Mouse (Mus musculus) kidney, embryonic 15.5 days (tissue): ENCODE results near the gene Pmel. TPM values are rescaled to one million over a fixed set of nuclear protein-coding genes. Genes with fewer than 3 reads are reported as not detected.

Experiments used
- ATAC-seq: fragments of 200-750 bp; cut with Nextera tagmentation; replicated peaks from 2 replicates; pipeline ENCODE4 v1.8.0; 2017; ENCODE audit warnings: moderate TSS enrichment; ENCODE audit not compliant: low FRiP score
- H3K27ac ChIP-seq: fragments of 300-500 bp; sonication (generic); 2 replicates; pipeline ENCODE4 v1.5.1; 2015; ENCODE audit warnings: mild to moderate bottlenecking, inconsistent platforms
- H3K27me3 ChIP-seq: fragments of 300-500 bp; sonication (generic); 2 replicates; pipeline ENCODE4 v1.6.1; 2015; ENCODE audit warnings: inconsistent platforms
- H3K36me3 ChIP-seq: fragments of 300-500 bp; sonication (generic); 2 replicates; pipeline ENCODE4 v1.6.1; 2015; ENCODE audit warnings: inconsistent platforms
- H3K4me1 ChIP-seq: fragments of 300-500 bp; sonication (generic); 2 replicates; pipeline ENCODE4 v1.6.1; 2015; ENCODE audit warnings: inconsistent platforms
- H3K4me2 ChIP-seq: fragments of 300-500 bp; sonication (generic); 2 replicates; pipeline ENCODE4 v1.6.1; 2015; ENCODE audit warnings: moderate library complexity, mild to moderate bottlenecking, inconsistent platforms
- H3K4me3 ChIP-seq: fragments of 300-500 bp; sonication (generic); replicated peaks from 2 replicates; pipeline ENCODE4 v1.5.1; 2015; ENCODE audit warnings: mild to moderate bottlenecking, inconsistent platforms
- H3K9ac ChIP-seq: fragments of 300-500 bp; sonication (generic); 2 replicates; pipeline ENCODE4 v1.6.1; 2015; ENCODE audit warnings: mild to moderate bottlenecking, inconsistent platforms
- H3K9me3 ChIP-seq: fragments of 300-500 bp; sonication (generic); replicated peaks from 2 replicates; pipeline ENCODE4 v1.6.1; 2016; ENCODE audit warnings: inconsistent platforms
- WGBS: fragments of 180-500 bp; shearing (Covaris S2); methylation state at CpG from one replicate; pipeline ENCODE4 v1.1.7; 2015; ENCODE audit warnings: mixed read lengths; 5-methylcytosine and 5-hydroxymethylcytosine counted together
- polyA plus RNA-seq: library from polyadenylated mRNA; unstranded; fragments of >200 nt; fragmentation: Nextera tagmentation; extraction: Ambion mirVana; gene quantifications from 2 replicates; pipeline ENCODE4 v1.2.1, GENCODE M21; 2015

Pmel gene
- polyA plus RNA-seq, 1 experiment from 2014 or later, result 1.2 TPM

- H3K4me1 ChIP-seq, result peaks cover 18% of the 10 kb centered on the region
- H3K4me2 ChIP-seq, result peak within 1 kb of the TSS; percentile 96
- H3K27me3 ChIP-seq, result 0 out of 2 replicates have a peak, but pooled peaks cover 6% of the 10 kb centered on the region
- peak within 1 kb of the TSS; percentile 74 for H3K4me3 ChIP-seq
- WGBS, result under 1% methylated on average over 60 of the region's 60 CpGs
- peak within 1 kb of the TSS; percentile 68 for H3K27ac ChIP-seq
- H3K9me3 ChIP-seq, result no peaks in the 10 kb centered on the region
- peak within 1 kb of the TSS; percentile 50 for H3K9ac ChIP-seq
- H3K36me3 ChIP-seq, result peaks cover 11% of the 10 kb centered on the region; the same call in 1 of the 2 replicates
- ATAC-seq, result peak; percentile 96
Measured at GRCm38 (mm10) chr10:128673763-128674468, 30.1 kb upstream of the Pmel start, which contains the start of gene Suox. Gene Suox (minus strand): TSS chr10:128674073.

GRCm38 (mm10) chr10:128674469-128675008 is 29.5 kb upstream of the Pmel start:
- 3% methylated on average over 9 of the region's 9 CpGs for WGBS
- no peak for ATAC-seq
- H3K9ac ChIP-seq, result peak overlapping the region; percentile 50
- 0 out of 2 replicates have a peak, but pooled peaks cover 6% of the 10 kb centered on the region for H3K27me3 ChIP-seq
- H3K27ac ChIP-seq, result peak overlapping the region; percentile 68
- H3K36me3 ChIP-seq, result peaks cover 15% of the 10 kb centered on the region
- peaks cover 13% of the 10 kb centered on the region for H3K4me1 ChIP-seq
- peak overlapping the region; percentile 74 for H3K4me3 ChIP-seq
- H3K9me3 ChIP-seq, result no peaks in the 10 kb centered on the region
- peak overlapping the region; percentile 96 for H3K4me2 ChIP-seq

- Histone ChIP-seq H3K36me3 (peaks cover 34% of the 10 kb centered on the region), H3K4me3 (peak overlapping the region; percentile 92), H3K4me1 (peaks cover 13% of the 10 kb centered on the region), H3K27me3 (no peaks in the 10 kb centered on the region), H3K9me3 (no peaks in the 10 kb centered on the region), H3K27ac (peak overlapping the region; percentile 100), H3K9ac (peak overlapping the region; percentile 98), H3K4me2 (peak overlapping the region; percentile 72)
- under 1% methylated on average over 22 of the region's 22 CpGs for WGBS
- no peak; the same call in 1 of the 2 replicates for ATAC-seq
Measured at GRCm38 (mm10) chr10:128695411-128695991, 8.5 kb upstream of the Pmel start.

GRCm38 (mm10) chr10:128695992-128696807 is 7.8 kb upstream of the Pmel start, which contains the start of gene Rab5b:
Gene Rab5b (minus strand): TSS chr10:128696264.
- peak within 1 kb of the TSS; percentile 98 for H3K9ac ChIP-seq
- ATAC-seq, result peak; percentile 99
- H3K4me1 ChIP-seq, result peaks cover 13% of the 10 kb centered on the region

GRCm38 (mm10) chr10:128697072-128697725 is 6.8 kb upstream of the Pmel start:
- peak overlapping the region; percentile 80 for H3K27ac ChIP-seq
- WGBS, result 83% methylated on average over 6 of the region's 6 CpGs
- ATAC-seq, result no peak

More at GRCm38 (mm10) chr10:128695992-128696807, 7.8 kb upstream of the Pmel start, which contains the start of gene Rab5b:
- peak within 1 kb of the TSS; percentile 72 for H3K4me2 ChIP-seq
- H3K27me3 ChIP-seq, result no peaks in the 10 kb centered on the region
- peak within 1 kb of the TSS; percentile 92 for H3K4me3 ChIP-seq
- H3K27ac ChIP-seq, result peak within 1 kb of the TSS; percentile 100
- H3K9me3 ChIP-seq, result no peaks in the 10 kb centered on the region
- WGBS, result under 1% methylated on average over 40 of the region's 40 CpGs
- H3K36me3 ChIP-seq, result peaks cover 41% of the 10 kb centered on the region

GRCm38 (mm10) chr10:128699006-128699405 is 5.0 kb upstream of the Pmel start:
- peaks cover 57% of the 10 kb centered on the region for H3K36me3 ChIP-seq
- no peaks in the 10 kb centered on the region for H3K27me3 ChIP-seq
- peaks cover 32% of the 10 kb centered on the region for H3K4me1 ChIP-seq
- no peak overlapping the region for H3K4me3 ChIP-seq
- ATAC-seq, result no peak
- no peak overlapping the region for H3K9ac ChIP-seq
- H3K4me2 ChIP-seq, result no peak overlapping the region
- H3K27ac ChIP-seq, result no peak overlapping the region
- H3K9me3 ChIP-seq, result no peaks in the 10 kb centered on the region
- 81% methylated on average over 5 of the region's 5 CpGs for WGBS

More at GRCm38 (mm10) chr10:128697072-128697725, 6.8 kb upstream of the Pmel start:
- Histone ChIP-seq H3K4me2 (peak overlapping the region; percentile 72), H3K9me3 (no peaks in the 10 kb centered on the region), H3K4me1 (peaks cover 15% of the 10 kb centered on the region), H3K36me3 (peaks cover 51% of the 10 kb centered on the region), H3K9ac (no peak overlapping the region), H3K27me3 (no peaks in the 10 kb centered on the region), H3K4me3 (peak overlapping the region; percentile 92; the same call in 1 of the 2 replicates)

- peaks cover 32% of the 10 kb centered on the region for H3K4me1 ChIP-seq
- H3K9me3 ChIP-seq, result no peaks in the 10 kb centered on the region
- H3K27ac ChIP-seq, result no peak overlapping the region
- no peaks in the 10 kb centered on the region for H3K27me3 ChIP-seq
- H3K4me3 ChIP-seq, result no peak overlapping the region
- H3K4me2 ChIP-seq, result no peak overlapping the region
- WGBS, result 78% methylated on average over 11 of the region's 11 CpGs
- H3K36me3 ChIP-seq, result peaks cover 57% of the 10 kb centered on the region
- ATAC-seq, result no peak
- H3K9ac ChIP-seq, result no peak overlapping the region
Measured at GRCm38 (mm10) chr10:128699611-128700010, 4.4 kb upstream of the Pmel start.

GRCm38 (mm10) chr10:128700712-128701111 is 3.3 kb upstream of the Pmel start:
- peaks cover 30% of the 10 kb centered on the region for H3K4me1 ChIP-seq
- no peak overlapping the region for H3K27ac ChIP-seq
- no peaks in the 10 kb centered on the region for H3K27me3 ChIP-seq
- H3K9me3 ChIP-seq, result no peaks in the 10 kb centered on the region
- WGBS, result 93% methylated on average over 5 of the region's 5 CpGs
- no peak overlapping the region for H3K4me2 ChIP-seq
- ATAC-seq, result no peak
- H3K36me3 ChIP-seq, result peaks cover 57% of the 10 kb centered on the region
- H3K4me3 ChIP-seq, result no peak overlapping the region
- H3K9ac ChIP-seq, result no peak overlapping the region

- no peaks in the 10 kb centered on the region for H3K9me3 ChIP-seq
- 67% methylated on average over 6 of the region's 6 CpGs for WGBS
- H3K4me3 ChIP-seq, result no peak overlapping the region
- H3K4me1 ChIP-seq, result peaks cover 32% of the 10 kb centered on the region
- H3K27me3 ChIP-seq, result no peaks in the 10 kb centered on the region
- no peak overlapping the region for H3K27ac ChIP-seq
- H3K9ac ChIP-seq, result no peak overlapping the region
- H3K4me2 ChIP-seq, result no peak overlapping the region
- H3K36me3 ChIP-seq, result peaks cover 55% of the 10 kb centered on the region
- no peak for ATAC-seq
Measured at GRCm38 (mm10) chr10:128702328-128703007, 1.5 kb upstream of the Pmel start.

GRCm38 (mm10) chr10:128704491-128705316 is 709 bp downstream of the Pmel start, which contains the start of gene Cdk2:
Gene Cdk2 (minus strand): TSS chr10:128705031.
- Histone ChIP-seq H3K4me3 (peak within 1 kb of the TSS; percentile 74), H3K27me3 (no peaks in the 10 kb centered on the region), H3K4me2 (peak within 1 kb of the TSS; percentile 66), H3K36me3 (peaks cover 35% of the 10 kb centered on the region), H3K4me1 (peaks cover 32% of the 10 kb centered on the region), H3K9me3 (no peaks in the 10 kb centered on the region), H3K27ac (peak within 1 kb of the TSS; percentile 99), H3K9ac (peak within 1 kb of the TSS; percentile 79)
- WGBS, result under 1% methylated on average over 62 of the region's 62 CpGs
- peak; percentile 91 for ATAC-seq
